Mouse (Mus musculus) erythroblast, embryonic 14.5 days (primary cell): ENCODE measurements around the gene Akt1s1.

Experiments
- GATA1 ChIP-seq: IDR thresholded peaks from 2 replicates; pipeline ENCODE4 v1.6.1; 2012; ENCODE audit warnings: low read length, inconsistent platforms, mixed read lengths
- TAL1 ChIP-seq: IDR thresholded peaks from 3 replicates; pipeline ENCODE4 v1.6.1; 2012; ENCODE audit warnings: low read length, inconsistent platforms, mixed read lengths

- TF ChIP-seq TAL1 (no peak), GATA1 (no peak)
Measured at GRCm38 (mm10) chr7:44893197-44893596, 44.4 kb downstream of the Akt1s1 start.
